Mouse (Mus musculus) CD4-positive, CD25-positive, alpha-beta regulatory T cell, adult 9 weeks (primary cell): ENCODE measurements around the gene Vmn1r44. TPM values are rescaled to one million over a fixed set of nuclear protein-coding genes. Genes with fewer than 3 reads are reported as not detected.

Experiments used
- polyA plus RNA-seq: library from polyadenylated mRNA; unstranded; fragments of 100-300 nt; shearing (Covaris generic); gene quantifications from one replicate; pipeline ENCODE4 v1.2.1, GENCODE M21; 2017

The Vmn1r44 gene
- not detected for polyA plus RNA-seq

DNA sequence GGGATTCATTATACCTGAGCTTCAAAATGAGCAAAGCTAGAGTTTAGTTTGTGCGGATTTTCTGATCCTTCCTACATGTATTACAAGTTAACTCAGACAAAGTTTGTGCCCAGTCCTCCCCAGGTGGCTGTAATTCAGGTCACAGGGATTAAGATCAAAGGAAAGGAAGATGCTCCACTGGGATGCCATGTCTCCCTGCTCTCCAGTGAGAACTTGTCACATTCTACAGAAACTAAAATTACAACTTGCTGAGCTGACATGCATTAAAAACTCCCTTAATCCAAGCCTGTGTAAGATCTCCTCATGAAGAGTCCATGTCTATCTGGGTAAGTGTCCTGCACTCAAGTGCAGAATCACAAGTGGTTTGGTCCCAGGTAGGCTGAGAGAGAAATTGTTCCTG, at the start of gene Vmn1r44:
Gene Vmn1r44, plus strand, starts transcription at position 301 of the 400 bp plus-strand sequence.

DNA sequence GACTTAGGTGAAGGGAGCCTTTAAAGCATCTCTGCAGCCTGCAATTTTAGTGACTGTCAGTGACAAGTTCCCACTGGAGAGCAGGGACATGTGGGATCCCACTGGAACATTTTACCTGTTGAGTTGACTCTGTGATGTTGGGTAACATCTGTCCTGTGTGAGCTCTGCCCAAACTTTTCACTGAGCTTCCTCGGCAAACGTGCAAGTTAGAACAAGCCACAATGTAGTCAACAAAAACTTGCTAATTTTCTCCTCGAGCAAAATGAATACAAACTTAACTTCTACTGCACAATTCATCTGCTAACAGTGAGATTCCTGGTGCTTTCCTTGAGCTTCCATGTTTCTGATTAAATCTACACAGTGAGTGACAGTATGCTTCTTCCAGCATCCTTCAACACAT, 7.1 kb upstream of the Vmn1r44 start, which contains the start of the genes Vmn1r42 and Vmn1r43:
Gene Vmn1r42, minus strand, starts transcription at position 101 of the 400 bp plus-strand sequence.
Gene Vmn1r43, minus strand, starts transcription at position 101 of the 400 bp plus-strand sequence.

DNA sequence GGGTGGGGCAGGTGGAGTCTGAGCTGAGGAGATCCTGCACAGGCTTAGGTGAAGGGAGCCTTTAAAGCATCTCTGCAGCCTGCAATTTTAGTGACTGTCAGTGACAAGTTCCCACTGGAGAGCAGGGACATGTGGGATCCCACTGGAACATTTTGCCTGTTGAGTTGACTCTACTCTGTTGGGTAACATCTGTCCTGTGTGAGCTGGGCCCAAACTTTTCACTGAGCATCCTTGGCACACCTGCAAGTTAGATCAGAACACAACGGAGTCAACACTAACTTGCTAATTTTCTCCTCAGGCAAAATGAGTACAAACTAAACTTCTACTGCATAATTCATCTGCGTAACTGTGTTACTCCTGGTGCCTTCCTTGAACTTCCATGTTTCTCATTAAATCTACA, 57.0 kb downstream of the Vmn1r44 start, which contains the start of gene Vmn1r45:
Gene Vmn1r45, minus strand, starts transcription at position 101 of the 400 bp plus-strand sequence.

Other genes starting within 250 kb of the Vmn1r44 start
- gene Txnrd3, start 239.7 kb upstream of the Vmn1r44 start, polyA plus RNA-seq: 1.2 TPM
- not detected for gene Vmn1r40, start 176.1 kb upstream of the Vmn1r44 start, polyA plus RNA-seq
- gene Vmn1r41, start 142.9 kb upstream of the Vmn1r44 start, polyA plus RNA-seq: not detected
- not detected for gene Vmn1r42, start 7.2 kb upstream of the Vmn1r44 start, polyA plus RNA-seq
- gene Vmn1r43, start 7.2 kb upstream of the Vmn1r44 start, polyA plus RNA-seq: 0.17 TPM
- gene Vmn1r45, start 56.9 kb downstream of the Vmn1r44 start, polyA plus RNA-seq: not detected
- 0.02 TPM for gene Vmn1r46, start 85.7 kb downstream of the Vmn1r44 start, polyA plus RNA-seq
- gene Vmn1r47, start 132.5 kb downstream of the Vmn1r44 start, polyA plus RNA-seq: not detected
- not detected for gene Vmn1r48, start 153.2 kb downstream of the Vmn1r44 start, polyA plus RNA-seq
- 0.04 TPM for gene Vmn1r49, start 194.8 kb downstream of the Vmn1r44 start, polyA plus RNA-seq
- not detected for gene Vmn1r50, start 217.8 kb downstream of the Vmn1r44 start, polyA plus RNA-seq
- gene Vmn1r51, start 238.9 kb downstream of the Vmn1r44 start, polyA plus RNA-seq: not detected